Mouse (Mus musculus) stomach, embryonic 16.5 days (tissue): Measurements from ENCODE around the gene Fam208a. TPM values are rescaled to one million over a fixed set of nuclear protein-coding genes. Genes with fewer than 3 reads are reported as not detected.

Source experiments
- ATAC-seq: fragments of 200-750 bp; cut with Nextera tagmentation; 2 replicates; pipeline ENCODE4 v1.8.0; 2017; ENCODE audit warnings: moderate number of reproducible peaks, moderate TSS enrichment; ENCODE audit not compliant: insufficient read depth, low FRiP score
- H3K27ac ChIP-seq: fragments of 300-500 bp; sonication (generic); 2 replicates; pipeline ENCODE4 v1.5.1; 2014; ENCODE audit warnings: low read length
- H3K27me3 ChIP-seq: fragments of 300-500 bp; sonication (generic); 2 replicates; pipeline ENCODE4 v1.6.1; 2014; ENCODE audit warnings: low read length, control low read depth, mixed read lengths; ENCODE audit not compliant: control insufficient read depth, insufficient read depth
- H3K36me3 ChIP-seq: fragments of 300-500 bp; sonication (generic); 2 replicates; pipeline ENCODE4 v1.6.1; 2014; ENCODE audit warnings: low read length; ENCODE audit not compliant: control insufficient read depth, insufficient read depth
- H3K4me1 ChIP-seq: fragments of 300-500 bp; sonication (generic); 2 replicates; pipeline ENCODE4 v1.6.1; 2014; ENCODE audit warnings: low read length, control low read depth, mixed read lengths; ENCODE audit not compliant: control insufficient read depth, insufficient read depth
- H3K4me2 ChIP-seq: fragments of 300-500 bp; sonication (generic); 2 replicates; pipeline ENCODE4 v1.6.1; 2014; ENCODE audit warnings: low read depth, low read length, mixed read lengths
- H3K4me3 ChIP-seq: fragments of 300-500 bp; sonication (generic); replicated peaks from 2 replicates; pipeline ENCODE4 v1.5.1; 2014; ENCODE audit warnings: mild to moderate bottlenecking, low read length
- H3K9ac ChIP-seq: fragments of 300-500 bp; sonication (generic); 2 replicates; pipeline ENCODE4 v1.6.1; 2014; ENCODE audit warnings: low read length
- H3K9me3 ChIP-seq: fragments of 300-500 bp; sonication (generic); replicated peaks from 2 replicates; pipeline ENCODE4 v1.6.1; 2016; ENCODE audit warnings: low read length, control low read depth; ENCODE audit not compliant: control insufficient read depth
- WGBS: fragments of 180-500 bp; shearing (Covaris S2); extraction: QIAGEN DNeasy Blood & Tissue Kit; methylation state at CpG from one replicate; pipeline ENCODE4 v1.1.7; 2014; 5-methylcytosine and 5-hydroxymethylcytosine counted together
- polyA plus RNA-seq: library from polyadenylated mRNA; unstranded; fragments of >200 nt; fragmentation: Nextera tagmentation; extraction: Ambion mirVana; gene quantifications from 2 replicates; pipeline ENCODE4 v1.2.1, GENCODE M21; 2015

Gene Fam208a
- polyA plus RNA-seq, 1 experiment from 2014 or later, result 11.2 TPM

GRCm38 (mm10) chr14:27432064-27432463, 3.4 kb downstream of the Fam208a start:
- Histone ChIP-seq H3K27ac (no peak overlapping the region), H3K4me2 (no peak overlapping the region), H3K9me3 (peaks cover 10% of the 10 kb centered on the region), H3K27me3 (no peaks in the 10 kb centered on the region), H3K4me1 (0 out of 2 replicates have a peak, but pooled peaks cover 3% of the 10 kb centered on the region), H3K36me3 (peaks cover 24% of the 10 kb centered on the region), H3K9ac (no peak overlapping the region), H3K4me3 (no peak overlapping the region)
- WGBS, result 96% methylated on average over 2 of the region's 2 CpGs
- no peak for ATAC-seq

DNA sequence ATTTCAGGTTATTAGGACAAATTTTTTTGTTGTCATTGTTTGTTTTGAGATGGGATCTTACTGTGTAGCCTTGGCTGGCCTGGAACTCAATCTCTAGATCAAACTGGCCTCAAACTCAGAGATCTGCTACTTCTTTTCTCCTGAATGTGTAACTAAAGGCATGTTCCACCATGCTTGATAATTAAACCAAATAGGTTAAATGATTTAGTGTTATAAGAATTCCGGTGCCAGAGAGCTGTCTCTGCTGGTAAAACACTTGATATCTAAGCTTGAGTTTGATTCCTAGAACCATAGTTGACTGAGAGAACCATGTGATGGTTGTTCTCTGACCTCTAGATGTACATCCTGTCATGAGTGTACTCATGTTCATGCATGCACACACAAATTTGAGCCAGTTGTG, 7.5 kb downstream of the Fam208a start:
- no peak for ATAC-seq
- H3K27ac ChIP-seq, result no peak overlapping the region
- H3K4me3 ChIP-seq, result no peak overlapping the region
- H3K27me3 ChIP-seq, result no peaks in the 10 kb centered on the region
- no peak overlapping the region for H3K9ac ChIP-seq
- no peaks in the 10 kb centered on the region for H3K4me1 ChIP-seq
- H3K36me3 ChIP-seq, result peaks cover 17% of the 10 kb centered on the region
- 93% methylated on average over 1 of the region's 1 CpGs for WGBS
- no peak overlapping the region for H3K4me2 ChIP-seq
- H3K9me3 ChIP-seq, result peaks cover 3% of the 10 kb centered on the region

GRCm38 (mm10) chr14:27436826-27437225, 8.2 kb downstream of the Fam208a start:
- H3K4me2 ChIP-seq, result no peak overlapping the region
- 89% methylated on average over 3 of the region's 3 CpGs for WGBS
- H3K9me3 ChIP-seq, result peaks cover 3% of the 10 kb centered on the region
- H3K9ac ChIP-seq, result no peak overlapping the region
- H3K4me3 ChIP-seq, result no peak overlapping the region
- no peak for ATAC-seq
- H3K4me1 ChIP-seq, result no peaks in the 10 kb centered on the region
- no peak overlapping the region for H3K27ac ChIP-seq
- H3K27me3 ChIP-seq, result no peaks in the 10 kb centered on the region
- peaks cover 13% of the 10 kb centered on the region for H3K36me3 ChIP-seq

- no peaks in the 10 kb centered on the region for H3K27me3 ChIP-seq
- peaks cover 8% of the 10 kb centered on the region; the same call in 1 of the 2 replicates for H3K36me3 ChIP-seq
- H3K9me3 ChIP-seq, result no peaks in the 10 kb centered on the region
- H3K4me3 ChIP-seq, result no peak overlapping the region
- ATAC-seq, result no peak
- H3K27ac ChIP-seq, result no peak overlapping the region
- no peaks in the 10 kb centered on the region for H3K4me1 ChIP-seq
- no peak overlapping the region for H3K9ac ChIP-seq
- no peak overlapping the region for H3K4me2 ChIP-seq
These were observed 12.3 kb downstream of the Fam208a start for GRCm38 (mm10) chr14:27440921-27441320.

DNA sequence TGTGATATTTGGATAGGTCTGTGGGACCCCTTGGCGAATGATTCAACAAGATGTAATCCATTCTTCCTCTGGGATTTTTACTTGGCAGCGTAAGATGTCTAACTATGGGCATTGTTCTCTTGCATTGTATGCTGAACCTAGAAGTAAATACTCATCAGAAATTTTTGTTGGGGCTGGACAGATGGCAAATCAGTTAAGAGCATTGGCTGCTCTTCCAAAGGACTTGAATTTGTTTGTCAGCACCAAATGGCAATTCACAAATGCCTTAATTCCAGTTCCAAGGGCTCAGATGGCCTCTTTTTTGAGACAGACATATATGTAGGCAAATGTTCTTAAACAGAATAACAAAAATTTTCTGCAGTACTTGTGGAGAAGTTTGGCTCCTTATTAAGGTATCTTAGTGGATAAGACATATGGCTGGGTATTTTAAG, 16.2 kb downstream of the Fam208a start:
- Histone ChIP-seq H3K4me2 (no peak overlapping the region), H3K27ac (no peak overlapping the region), H3K4me1 (no peaks in the 10 kb centered on the region), H3K27me3 (no peaks in the 10 kb centered on the region), H3K4me3 (no peak overlapping the region), H3K9ac (no peak overlapping the region), H3K36me3 (peaks cover 13% of the 10 kb centered on the region; the same call in 1 of the 2 replicates), H3K9me3 (no peaks in the 10 kb centered on the region)
- no peak for ATAC-seq
- WGBS, result 91% methylated on average over 2 of the region's 2 CpGs

DNA sequence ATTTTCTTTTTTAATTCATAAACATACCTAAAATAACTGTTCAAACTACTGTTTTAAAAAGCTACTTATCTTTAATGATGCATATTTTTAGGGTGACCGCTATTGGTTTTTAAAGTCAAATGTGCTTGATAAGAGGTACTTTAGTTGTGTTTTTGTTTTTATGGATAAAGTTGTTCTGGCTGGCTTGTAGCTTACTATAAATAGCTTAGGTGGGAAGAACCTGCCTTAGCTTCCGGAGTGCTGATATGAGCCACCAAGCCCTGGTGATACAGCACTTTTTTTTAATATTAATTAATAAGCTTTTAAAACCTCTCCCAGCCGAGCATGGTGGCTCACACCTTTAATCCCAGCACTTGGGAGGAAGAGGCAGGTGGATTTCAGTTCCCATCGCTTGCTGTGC, 18.3 kb downstream of the Fam208a start:
- Histone ChIP-seq H3K4me1 (no peaks in the 10 kb centered on the region), H3K4me3 (no peak overlapping the region), H3K36me3 (peaks cover 12% of the 10 kb centered on the region; the same call in 1 of the 2 replicates), H3K27ac (no peak overlapping the region), H3K27me3 (no peaks in the 10 kb centered on the region), H3K9me3 (no peaks in the 10 kb centered on the region), H3K4me2 (no peak overlapping the region), H3K9ac (no peak overlapping the region)
- ATAC-seq, result no peak
- 87% methylated on average over 4 of the region's 4 CpGs for WGBS

DNA sequence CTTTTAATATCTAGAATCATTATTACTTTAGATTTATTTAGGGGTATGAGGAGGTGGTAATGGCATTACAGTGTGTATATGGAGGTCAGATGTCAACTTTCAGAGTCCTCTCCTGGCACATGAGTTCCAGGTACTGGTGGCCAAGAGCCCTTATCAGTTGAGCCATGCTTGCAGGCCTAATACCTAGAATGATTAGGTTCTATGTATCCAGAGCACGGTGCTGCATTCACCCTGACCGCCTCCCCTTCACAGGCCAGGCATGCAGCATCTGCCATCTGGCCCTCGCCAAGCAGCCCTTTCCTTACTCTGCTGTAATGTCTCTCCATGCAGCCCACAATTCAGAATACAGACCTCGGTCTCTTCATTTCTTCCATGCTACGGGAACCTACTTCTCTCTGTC, 62.8 kb downstream of the Fam208a start:
- H3K9me3 ChIP-seq, result no peaks in the 10 kb centered on the region
- no peaks in the 10 kb centered on the region for H3K27me3 ChIP-seq
- H3K4me3 ChIP-seq, result no peak overlapping the region
- WGBS, result 88% methylated on average over 5 of the region's 5 CpGs
- H3K4me1 ChIP-seq, result no peaks in the 10 kb centered on the region
- H3K4me2 ChIP-seq, result no peak overlapping the region
- H3K36me3 ChIP-seq, result peaks cover 12% of the 10 kb centered on the region
- H3K27ac ChIP-seq, result no peak overlapping the region
- ATAC-seq, result no peak
- no peak overlapping the region for H3K9ac ChIP-seq

DNA sequence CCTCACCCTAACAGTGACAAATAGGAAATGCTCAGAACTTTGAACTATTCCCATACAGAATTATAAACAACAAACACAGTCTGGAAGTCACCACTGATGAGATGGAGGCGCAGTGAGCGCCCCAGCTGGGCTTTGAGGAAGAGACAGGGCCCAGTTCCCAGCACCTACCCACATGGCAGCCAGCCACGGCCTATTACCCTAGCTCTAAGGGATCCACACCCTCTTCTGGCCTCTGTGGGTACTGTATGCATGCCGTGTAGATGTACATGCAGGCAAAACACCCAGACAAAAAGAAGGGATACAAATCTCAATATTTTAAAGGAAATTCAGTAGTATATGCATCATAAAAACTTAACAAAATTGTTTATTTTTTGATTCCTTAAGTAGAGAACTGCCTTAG, 64.9 kb downstream of the Fam208a start:
- peaks cover 17% of the 10 kb centered on the region for H3K36me3 ChIP-seq
- H3K4me1 ChIP-seq, result no peaks in the 10 kb centered on the region
- 87% methylated on average over 4 of the region's 4 CpGs for WGBS
- H3K9me3 ChIP-seq, result no peaks in the 10 kb centered on the region
- no peak overlapping the region for H3K27ac ChIP-seq
- ATAC-seq, result no peak
- no peak overlapping the region for H3K4me3 ChIP-seq
- H3K4me2 ChIP-seq, result no peak overlapping the region
- H3K9ac ChIP-seq, result no peak overlapping the region
- H3K27me3 ChIP-seq, result no peaks in the 10 kb centered on the region

DNA sequence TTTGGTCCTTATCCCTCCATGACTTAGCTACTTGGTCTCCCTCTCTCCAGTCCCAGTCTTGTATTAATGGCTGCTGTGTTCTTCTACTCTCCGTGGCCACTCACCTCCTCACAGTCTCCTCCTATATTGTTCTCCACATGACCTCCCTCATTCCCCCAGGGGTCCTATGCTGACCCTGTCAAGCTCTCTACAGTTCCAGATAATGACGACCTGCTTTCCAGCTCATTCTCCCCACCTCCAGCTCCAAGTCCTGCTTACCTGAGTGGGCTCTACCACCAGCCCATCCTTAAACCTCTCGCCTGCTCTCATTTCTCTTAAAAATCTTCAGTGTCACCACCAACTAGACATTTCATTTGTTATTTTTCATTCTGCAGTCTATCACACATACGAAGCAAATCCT, 72.5 kb downstream of the Fam208a start:
- 84% methylated on average over 4 of the region's 4 CpGs for WGBS
- Histone ChIP-seq H3K9ac (no peak overlapping the region), H3K27me3 (no peaks in the 10 kb centered on the region), H3K9me3 (no peaks in the 10 kb centered on the region), H3K36me3 (peaks cover 7% of the 10 kb centered on the region), H3K4me1 (no peaks in the 10 kb centered on the region), H3K27ac (no peak overlapping the region), H3K4me2 (no peak overlapping the region), H3K4me3 (no peak overlapping the region)
- ATAC-seq, result no peak
